28 mouse cellular contexts compared by ENCODE assay signal in the genomic region with DNA sequence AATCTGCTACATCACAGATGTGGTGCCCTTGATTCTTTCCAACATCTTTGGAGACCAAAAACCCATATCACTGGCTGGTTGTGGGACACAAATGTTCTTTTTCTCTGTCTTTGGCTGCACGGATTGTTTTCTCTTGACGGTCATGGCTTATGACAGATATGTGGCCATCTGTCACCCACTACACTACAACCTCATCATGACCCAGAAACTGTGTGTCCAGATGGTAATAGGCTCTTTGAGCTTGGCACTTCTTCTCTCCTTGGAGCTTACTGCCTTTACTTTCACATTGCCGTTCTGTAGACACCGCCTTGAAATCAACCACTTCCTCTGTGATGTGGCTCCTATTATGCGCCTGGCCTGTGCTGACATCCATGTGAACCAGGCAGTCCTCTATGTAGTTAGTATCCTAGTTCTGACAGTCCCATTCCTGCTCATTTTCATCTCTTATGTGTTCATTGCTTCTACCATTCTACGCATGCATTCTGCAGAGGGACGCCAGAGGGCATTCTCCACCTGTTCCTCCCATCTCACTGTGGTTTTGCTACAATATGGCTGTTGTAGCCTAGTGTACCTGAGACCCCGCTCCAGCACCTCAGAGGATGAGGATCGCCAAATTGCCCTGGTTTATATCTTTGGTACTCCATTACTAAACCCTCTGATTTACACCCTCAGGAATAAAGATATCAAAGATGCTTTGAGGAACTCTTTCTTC. TPM values are rescaled to one million over a fixed set of nuclear protein-coding genes. Genes with fewer than 3 reads are reported as not detected.
DNase-seq lines count a peak whose midpoint lies in the region; ATAC-seq and TF ChIP-seq lines count a peak whose summit lies in the region.
"Had no signal": no experiment of that assay in that cellular context is flagged by ENCODE, and none has a peak within 500 bp of the region (broad histone marks: within the 10 kb centered on the region; RNA-seq: fewer than 3 reads in every experiment).

No protein-coding gene starts in this region.

- no peak overlapping the region for H3K9ac ChIP-seq in forebrain, embryonic 16.5 days (replicated peaks; ENCODE audit: low read depth, low read length)
- H3K9ac ChIP-seq in midbrain, embryonic 16.5 days (ENCODE audit: low read depth, low read length), result no peak overlapping the region
- H3K9ac ChIP-seq: limb, embryonic 13.5 days; liver, embryonic 13.5 days; lung, embryonic 14.5 days; neural tube, embryonic 12.5 days had no signal

- no peak for DNase-seq in layer of hippocampus, adult 2 months (ENCODE audit: low spot score in 2 of 2)
- no peak for DNase-seq in layer of hippocampus, postnatal 36 days
- peak; percentile 38 for DNase-seq in cerebellum, adult 11-12 months
- DNase-seq in cerebellum, postnatal 14 days, result peak; percentile 42 to 67
- DNase-seq in kidney, adult 8-10 months, result no peak
- DNase-seq: adrenal gland, postnatal 10 days; gastrocnemius, postnatal 36 days; heart, postnatal 10 days; kidney, adult 2 months; kidney, postnatal 36 days; liver, embryonic 13.5 days; lung, embryonic 14.5 days; lung, postnatal 4 days; thymus, postnatal 14 days had no signal

- no peak overlapping the region for H3K4me3 ChIP-seq in layer of hippocampus, adult 2 months
- H3K4me3 ChIP-seq in forebrain, embryonic 16.5 days (replicated peaks; ENCODE audit: low read length), result no peak overlapping the region
- no peak overlapping the region for H3K4me3 ChIP-seq in midbrain, embryonic 16.5 days (ENCODE audit: low read depth, low read length)
- H3K4me3 ChIP-seq: heart, embryonic 10.5 days; limb, embryonic 13.5 days; liver, embryonic 13.5 days; midbrain, embryonic 10.5 days; neural tube, embryonic 12.5 days had no signal

- H3K27me3 ChIP-seq in forebrain, embryonic 16.5 days (replicated peaks; ENCODE audit: control insufficient read depth, insufficient read depth, low read length), result no peaks in the 10 kb centered on the region
- H3K27me3 ChIP-seq in midbrain, embryonic 16.5 days (ENCODE audit: control insufficient read depth, insufficient read depth, low read depth, low read length), result no peaks in the 10 kb centered on the region
- H3K27me3 ChIP-seq: limb, embryonic 13.5 days; liver, embryonic 13.5 days; neural tube, embryonic 12.5 days had no signal

- no peaks in the 10 kb centered on the region for H3K4me1 ChIP-seq in forebrain, embryonic 16.5 days (replicated peaks; ENCODE audit: control insufficient read depth, insufficient read depth, low read length)
- H3K4me1 ChIP-seq in midbrain, embryonic 16.5 days (ENCODE audit: control insufficient read depth, insufficient read depth, low read length), result no peaks in the 10 kb centered on the region
- H3K4me1 ChIP-seq: heart, embryonic 10.5 days; limb, embryonic 13.5 days; liver, embryonic 13.5 days; midbrain, embryonic 10.5 days; neural tube, embryonic 12.5 days had no signal

- TF ChIP-seq CTCF in layer of hippocampus, adult 2 months (conservative IDR thresholded peaks at IDR 0.05), result peak; percentile 19; the same call in 1 of the 2 replicates

- H3K4me2 ChIP-seq in forebrain, embryonic 16.5 days (ENCODE audit: low read length), result no peak overlapping the region
- no peak overlapping the region for H3K4me2 ChIP-seq in midbrain, embryonic 16.5 days (ENCODE audit: low read length)
- H3K4me2 ChIP-seq: limb, embryonic 13.5 days; liver, embryonic 13.5 days; lung, embryonic 14.5 days; neural tube, embryonic 12.5 days had no signal

- H3K9me3 ChIP-seq in forebrain, embryonic 16.5 days (ENCODE audit: control insufficient read depth, low read length), result no peaks in the 10 kb centered on the region
- H3K9me3 ChIP-seq in midbrain, embryonic 16.5 days (replicated peaks; ENCODE audit: control insufficient read depth, low read length, poor library complexity, severe bottlenecking), result no peaks in the 10 kb centered on the region
- H3K9me3 ChIP-seq: liver, embryonic 13.5 days; neural tube, embryonic 12.5 days had no signal

- ATAC-seq in forebrain, embryonic 16.5 days, result no peak
- no peak for ATAC-seq in midbrain, embryonic 16.5 days
- ATAC-seq: forebrain, embryonic 14.5 days had no signal

- no peak overlapping the region for H3K27ac ChIP-seq in layer of hippocampus, adult 2 months
- H3K27ac ChIP-seq in forebrain, embryonic 16.5 days (ENCODE audit: low read length), result no peak overlapping the region
- no peak overlapping the region for H3K27ac ChIP-seq in midbrain, embryonic 16.5 days (ENCODE audit: low read length)
- H3K27ac ChIP-seq: heart, embryonic 10.5 days; limb, embryonic 13.5 days; liver, embryonic 13.5 days; midbrain, embryonic 10.5 days; neural tube, embryonic 12.5 days had no signal

- WGBS in forebrain, embryonic 16.5 days, result 95% methylated on average over 9 of the region's 9 CpGs
- WGBS in midbrain, embryonic 16.5 days, result 93% methylated on average over 9 of the region's 9 CpGs

- no peaks in the 10 kb centered on the region for H3K36me3 ChIP-seq in forebrain, embryonic 16.5 days (ENCODE audit: control insufficient read depth, insufficient read depth)
- no peaks in the 10 kb centered on the region for H3K36me3 ChIP-seq in midbrain, embryonic 16.5 days (ENCODE audit: control insufficient read depth, insufficient read depth, low read length)
- H3K36me3 ChIP-seq: heart, embryonic 10.5 days; limb, embryonic 13.5 days; liver, embryonic 13.5 days; midbrain, embryonic 10.5 days; neural tube, embryonic 12.5 days had no signal

RNA-seq across cellular contexts. Expression of a gene that starts 4.3 kb away (rescaled TPM):
- not detected for total RNA-seq in layer of hippocampus, adult 2 months (2021)
- not detected for total RNA-seq in layer of hippocampus, postnatal 36 days (2021)
- not detected in 2 replicates for polyA plus RNA-seq in forebrain, embryonic 16.5 days (2015; fragmentation: Nextera tagmentation; extraction: Ambion mirVana)
- polyA plus RNA-seq in midbrain, embryonic 16.5 days (2015; fragmentation: Nextera tagmentation; extraction: Ambion mirVana), result not detected in 2 replicates
- total RNA-seq: adrenal gland, postnatal 10 days; gastrocnemius, postnatal 36 days; heart, postnatal 10 days; layer of hippocampus, postnatal 10 days; left cerebral cortex, postnatal 10 days had no signal
- polyA plus RNA-seq: cortical plate, adult 2 months; embryonic facial prominence, embryonic 11.5 days; forebrain, embryonic 14.5 days; heart, embryonic 10.5 days; hindbrain, embryonic 11.5 days; kidney, adult 2 months; limb, embryonic 13.5 days; liver, embryonic 13.5 days; lung, embryonic 14.5 days; midbrain, embryonic 10.5 days; neural tube, embryonic 12.5 days; small intestine, adult 2 months; testis, adult 2 months had no signal

RNA-seq across cellular contexts. Expression of a gene that starts 9.0 kb away (rescaled TPM):
- total RNA-seq in layer of hippocampus, adult 2 months (2021), result not detected
- total RNA-seq in layer of hippocampus, postnatal 36 days (2021), result not detected
- not detected in 2 replicates for polyA plus RNA-seq in forebrain, embryonic 16.5 days (2015; fragmentation: Nextera tagmentation; extraction: Ambion mirVana)
- polyA plus RNA-seq in midbrain, embryonic 16.5 days (2015; fragmentation: Nextera tagmentation; extraction: Ambion mirVana), result not detected in 2 replicates
- total RNA-seq: adrenal gland, postnatal 10 days; gastrocnemius, postnatal 36 days; heart, postnatal 10 days; layer of hippocampus, postnatal 10 days; left cerebral cortex, postnatal 10 days had no signal
- polyA plus RNA-seq: cortical plate, adult 2 months; embryonic facial prominence, embryonic 11.5 days; forebrain, embryonic 14.5 days; heart, embryonic 10.5 days; hindbrain, embryonic 11.5 days; kidney, adult 2 months; limb, embryonic 13.5 days; liver, embryonic 13.5 days; lung, embryonic 14.5 days; midbrain, embryonic 10.5 days; neural tube, embryonic 12.5 days; small intestine, adult 2 months; testis, adult 2 months had no signal

RNA-seq across cellular contexts. Expression of a gene that starts 29.2 kb away (rescaled TPM):
- not detected for total RNA-seq in layer of hippocampus, adult 2 months (2021)
- total RNA-seq in layer of hippocampus, postnatal 36 days (2021), result not detected
- polyA plus RNA-seq in forebrain, embryonic 16.5 days (2015; fragmentation: Nextera tagmentation; extraction: Ambion mirVana), result not detected in 2 replicates
- polyA plus RNA-seq in midbrain, embryonic 16.5 days (2015; fragmentation: Nextera tagmentation; extraction: Ambion mirVana), result not detected in 2 replicates
- total RNA-seq: adrenal gland, postnatal 10 days; gastrocnemius, postnatal 36 days; heart, postnatal 10 days; layer of hippocampus, postnatal 10 days; left cerebral cortex, postnatal 10 days had no signal
- polyA plus RNA-seq: cortical plate, adult 2 months; embryonic facial prominence, embryonic 11.5 days; forebrain, embryonic 14.5 days; heart, embryonic 10.5 days; hindbrain, embryonic 11.5 days; kidney, adult 2 months; limb, embryonic 13.5 days; liver, embryonic 13.5 days; lung, embryonic 14.5 days; midbrain, embryonic 10.5 days; neural tube, embryonic 12.5 days; small intestine, adult 2 months; testis, adult 2 months had no signal

RNA-seq across cellular contexts. Expression of a gene that starts 29.3 kb away (rescaled TPM):
- not detected for total RNA-seq in layer of hippocampus, adult 2 months (2021)
- total RNA-seq in layer of hippocampus, postnatal 36 days (2021), result not detected
- polyA plus RNA-seq in forebrain, embryonic 16.5 days (2015; fragmentation: Nextera tagmentation; extraction: Ambion mirVana), result not detected in 2 replicates
- polyA plus RNA-seq in midbrain, embryonic 16.5 days (2015; fragmentation: Nextera tagmentation; extraction: Ambion mirVana), result not detected in 2 replicates
- total RNA-seq: adrenal gland, postnatal 10 days; gastrocnemius, postnatal 36 days; heart, postnatal 10 days; layer of hippocampus, postnatal 10 days; left cerebral cortex, postnatal 10 days had no signal
- polyA plus RNA-seq: cortical plate, adult 2 months; embryonic facial prominence, embryonic 11.5 days; forebrain, embryonic 14.5 days; heart, embryonic 10.5 days; hindbrain, embryonic 11.5 days; kidney, adult 2 months; limb, embryonic 13.5 days; liver, embryonic 13.5 days; lung, embryonic 14.5 days; midbrain, embryonic 10.5 days; neural tube, embryonic 12.5 days; small intestine, adult 2 months had no signal

RNA-seq across cellular contexts. Expression of a gene that starts 45.6 kb away (rescaled TPM):
- total RNA-seq in layer of hippocampus, adult 2 months (2021), result not detected
- total RNA-seq in layer of hippocampus, postnatal 36 days (2021), result not detected
- not detected in 2 replicates for polyA plus RNA-seq in forebrain, embryonic 16.5 days (2015; fragmentation: Nextera tagmentation; extraction: Ambion mirVana)
- polyA plus RNA-seq in midbrain, embryonic 16.5 days (2015; fragmentation: Nextera tagmentation; extraction: Ambion mirVana), result not detected in 2 replicates
- total RNA-seq: adrenal gland, postnatal 10 days; gastrocnemius, postnatal 36 days; heart, postnatal 10 days; layer of hippocampus, postnatal 10 days; left cerebral cortex, postnatal 10 days had no signal
- polyA plus RNA-seq: cortical plate, adult 2 months; embryonic facial prominence, embryonic 11.5 days; forebrain, embryonic 14.5 days; heart, embryonic 10.5 days; hindbrain, embryonic 11.5 days; kidney, adult 2 months; limb, embryonic 13.5 days; liver, embryonic 13.5 days; lung, embryonic 14.5 days; midbrain, embryonic 10.5 days; neural tube, embryonic 12.5 days; small intestine, adult 2 months; testis, adult 2 months had no signal

Comparison
In these comparisons a context has a peak if more than half of its experiments do, and no peak if none do; other contexts are left out.
1. DNase-seq: peak in cerebellum, adult 11-12 months (single experiment) and cerebellum, postnatal 14 days (2 of 2); none in layer of hippocampus, adult 2 months (0 of 2), layer of hippocampus, postnatal 36 days (0 of 2) and kidney, adult 8-10 months (0 of 2).